Mouse (Mus musculus): ENCODE measurements around the gene Tead1.
A peak's percentile ranks its signal among the peaks of the same experiment; 100 is the strongest.
"Not testable (repeated sequence)": the region's sequence is repeated elsewhere in the genome, so short reads cannot be mapped to it uniquely, and the experiment has no call there.

Tead1 gene

GRCm38 (mm10) chr7:112868551-112869465, 189.7 kb downstream of the Tead1 start:
- DNase-seq: peak; percentile 66

GRCm38 (mm10) chr7:112871752-112872151, 192.6 kb downstream of the Tead1 start:
- DNase-seq: no peak

GRCm38 (mm10) chr7:112872435-112873196, 193.5 kb downstream of the Tead1 start:
- DNase-seq: no peak

GRCm38 (mm10) chr7:112876128-112876527, 197.0 kb downstream of the Tead1 start:
- DNase-seq: no peak

- DNase-seq: peak; percentile 51
Measured at GRCm38 (mm10) chr7:112883791-112884274, 204.7 kb downstream of the Tead1 start.

GRCm38 (mm10) chr7:112885546-112885945, 206.4 kb downstream of the Tead1 start:
- no peak for DNase-seq

GRCm38 (mm10) chr7:112891883-112892282, 212.8 kb downstream of the Tead1 start:
- no peak for DNase-seq

- DNase-seq: no peak
Measured at GRCm38 (mm10) chr7:112892595-112892994, 213.5 kb downstream of the Tead1 start.

GRCm38 (mm10) chr7:112896363-112896762, 217.2 kb downstream of the Tead1 start:
- DNase-seq: no peak

GRCm38 (mm10) chr7:112901710-112902109, 222.6 kb downstream of the Tead1 start:
- no peak for DNase-seq

- DNase-seq: no peak
Measured at GRCm38 (mm10) chr7:112906848-112907247, 227.7 kb downstream of the Tead1 start.

- DNase-seq: no peak
Measured at GRCm38 (mm10) chr7:112907468-112907867, 228.3 kb downstream of the Tead1 start.

GRCm38 (mm10) chr7:112909164-112909563, 230.0 kb downstream of the Tead1 start:
- DNase-seq: no peak

GRCm38 (mm10) chr7:112912969-112913368, 233.9 kb downstream of the Tead1 start:
- no peak for DNase-seq

- no peak for DNase-seq
Measured at GRCm38 (mm10) chr7:112915571-112915970, 236.5 kb downstream of the Tead1 start.

GRCm38 (mm10) chr7:112917613-112918278, 238.6 kb downstream of the Tead1 start:
- DNase-seq: no peak

GRCm38 (mm10) chr7:112918279-112918991, 239.3 kb downstream of the Tead1 start:
- DNase-seq: peak; percentile 59

GRCm38 (mm10) chr7:112919845-112920244, 240.7 kb downstream of the Tead1 start:
- peak; percentile 70 for DNase-seq

- no peak for DNase-seq
Measured at GRCm38 (mm10) chr7:112922801-112923200, 243.7 kb downstream of the Tead1 start.

- DNase-seq: no peak
Measured at GRCm38 (mm10) chr7:112923712-112924111, 244.6 kb downstream of the Tead1 start.

GRCm38 (mm10) chr7:112930669-112931068, 251.6 kb downstream of the Tead1 start:
- DNase-seq: no peak

GRCm38 (mm10) chr7:112935876-112936275, 256.8 kb downstream of the Tead1 start:
- DNase-seq: not testable (repeated sequence)
